Mouse (Mus musculus): ENCODE data around the gene Slc25a10.

DNA sequence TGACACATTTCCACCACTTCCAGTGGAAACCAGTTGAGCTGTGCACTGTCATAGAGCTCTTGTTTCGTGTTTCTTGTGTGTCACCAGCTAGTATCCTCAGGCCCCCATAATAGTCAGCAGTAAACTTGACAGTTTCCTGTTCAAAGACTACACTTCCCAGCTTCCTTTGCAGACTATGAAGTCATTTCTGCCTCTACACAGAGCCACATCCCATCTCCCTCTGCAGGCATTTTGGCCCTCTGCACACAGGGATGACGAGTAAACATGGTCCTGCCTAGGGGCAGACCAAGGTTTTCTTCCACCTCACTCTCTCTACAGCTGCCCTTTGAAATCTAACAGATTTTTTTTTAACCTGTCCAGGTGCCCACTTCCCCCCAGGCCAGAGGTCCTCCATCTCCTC, 55.8 kb downstream of the Slc25a10 start:
- no peak for TF ChIP-seq CTCF (conservative IDR thresholded peaks at IDR 0.05; ENCODE audit: low read length)
- TF ChIP-seq POU5F1 (IDR thresholded peaks at IDR 0.05; ENCODE audit: borderline replicate concordance, low read length), result no peak

Data from E14TG2a.4 (cell line).